Mouse (Mus musculus) adrenal gland, postnatal 36 days (tissue): Measurements from ENCODE around the gene Pax7. TPM values are rescaled to one million over a fixed set of nuclear protein-coding genes. Genes with fewer than 3 reads are reported as not detected.

ENCODE experiments used
- DNase-seq, 2 experiments: peaks; one replicate each; pipeline ENCODE4 v3.0.0; 2021; ENCODE audit warnings: mixed read lengths in 1 of 2
- total RNA-seq, 2 experiments: library from RNA; stranded (reverse); gene quantifications; 2 replicates each; pipeline ENCODE4 v1.2.3; 2021

Gene Pax7
- total RNA-seq, 2 experiments from 2014 or later = not detected

GRCm38 (mm10) chr4:139831501-139832230 lies 1.7 kb downstream of the Pax7 start:
- DNase-seq = no peak

GRCm38 (mm10) chr4:139830581-139831387 lies 2.5 kb downstream of the Pax7 start:
- no peak for DNase-seq

- no peak for DNase-seq
Observed at GRCm38 (mm10) chr4:139830053-139830452, 3.3 kb downstream of the Pax7 start.

GRCm38 (mm10) chr4:139828871-139829590 lies 4.3 kb downstream of the Pax7 start:
- no peak for DNase-seq

GRCm38 (mm10) chr4:139828283-139828678 lies 5.0 kb downstream of the Pax7 start:
- DNase-seq = no peak

- no peak for DNase-seq
Observed at GRCm38 (mm10) chr4:139827501-139828282, 5.6 kb downstream of the Pax7 start.

- no peak for DNase-seq
Observed at GRCm38 (mm10) chr4:139826231-139826630, 7.1 kb downstream of the Pax7 start.

GRCm38 (mm10) chr4:139825326-139826112 lies 7.8 kb downstream of the Pax7 start:
- no peak for DNase-seq

GRCm38 (mm10) chr4:139824572-139825325 lies 8.6 kb downstream of the Pax7 start:
- no peak for DNase-seq

GRCm38 (mm10) chr4:139823870-139824472 lies 9.4 kb downstream of the Pax7 start:
- no peak for DNase-seq

GRCm38 (mm10) chr4:139823138-139823869 lies 10.0 kb downstream of the Pax7 start:
- DNase-seq = no peak

- no peak for DNase-seq
Observed at GRCm38 (mm10) chr4:139822214-139823137, 10.9 kb downstream of the Pax7 start.

GRCm38 (mm10) chr4:139821491-139822160 lies 11.7 kb downstream of the Pax7 start:
- peak; percentile 22 to 23 for DNase-seq

GRCm38 (mm10) chr4:139821071-139821470 lies 12.3 kb downstream of the Pax7 start:
- DNase-seq = no peak

GRCm38 (mm10) chr4:139819411-139820030 lies 13.8 kb downstream of the Pax7 start:
- DNase-seq = no peak

GRCm38 (mm10) chr4:139818163-139818562 lies 15.2 kb downstream of the Pax7 start:
- no peak for DNase-seq
